Mouse (Mus musculus) brain, embryonic 14.5 days (tissue): Measurements from ENCODE around the gene B4galnt3.

Experiments
- CTCF ChIP-seq: fragments of 200-500 bp; IDR thresholded peaks from 2 replicates; pipeline ENCODE4 v1.5.1; 2012; ENCODE audit warnings: inconsistent platforms, mild to moderate bottlenecking, moderate library complexity, borderline replicate concordance; ENCODE audit not compliant: insufficient read depth, insufficient read length; ENCODE audit errors: extremely low read depth
- POLR2A ChIP-seq: fragments of 200-500 bp; IDR thresholded peaks from 2 replicates; pipeline ENCODE4 v1.6.1; 2012; ENCODE audit warnings: mild to moderate bottlenecking, inconsistent platforms, borderline replicate concordance; ENCODE audit not compliant: poor library complexity, insufficient read depth, insufficient read length, severe bottlenecking; ENCODE audit errors: extremely low read depth

GRCm38 (mm10) chr6:120202406-120202805, 92.0 kb downstream of the B4galnt3 start:
- TF ChIP-seq POLR2A (no peak), CTCF (0 out of 2 replicates have a peak, but pooled peaks have one; percentile 9)
